Comparison of ENCODE assay signal across 27 mouse cellular contexts in genomic region chr13:40112336-40112735, GRCm38 (mm10).
A peak's percentile ranks its signal among the peaks of the same experiment; 100 is the strongest.
DNase-seq lines count a peak whose midpoint lies in the region; ATAC-seq and TF ChIP-seq lines count a peak whose summit lies in the region.
"Had no signal": no experiment of that assay in that cellular context is flagged by ENCODE, and none has a peak within 500 bp of the region (broad histone marks: within the 10 kb centered on the region; RNA-seq: fewer than 3 reads in every experiment).

No protein-coding gene starts in this region.

- H3K36me3 ChIP-seq in forebrain, embryonic 14.5 days (ENCODE audit: control insufficient read depth, insufficient read depth, low read length), result no peaks in the 10 kb centered on the region
- no peaks in the 10 kb centered on the region for H3K36me3 ChIP-seq in forebrain, embryonic 13.5 days (ENCODE audit: poor library complexity, severe bottlenecking)
- H3K36me3 ChIP-seq in kidney, adult 2 months (ENCODE audit: control insufficient read depth, insufficient read depth, low read length), result no peaks in the 10 kb centered on the region
- no peaks in the 10 kb centered on the region for H3K36me3 ChIP-seq in lung, embryonic 14.5 days (ENCODE audit: insufficient read depth)
- H3K36me3 ChIP-seq: embryonic facial prominence, embryonic 12.5 days; embryonic facial prominence, embryonic 15.5 days; G1E; heart, embryonic 10.5 days; heart, embryonic 13.5 days had no signal

- no peaks in the 10 kb centered on the region for H3K27me3 ChIP-seq in forebrain, embryonic 14.5 days (replicated peaks; ENCODE audit: control insufficient read depth, insufficient read depth, low read length)
- H3K27me3 ChIP-seq in forebrain, embryonic 13.5 days, result no peaks in the 10 kb centered on the region
- no peaks in the 10 kb centered on the region for H3K27me3 ChIP-seq in kidney, adult 2 months (replicated peaks; ENCODE audit: control insufficient read depth, insufficient read depth, low read length)
- H3K27me3 ChIP-seq in lung, embryonic 14.5 days (ENCODE audit: insufficient read depth, low read length), result no peaks in the 10 kb centered on the region
- H3K27me3 ChIP-seq: CH12.LX; embryonic facial prominence, embryonic 12.5 days; embryonic facial prominence, embryonic 15.5 days; heart, embryonic 13.5 days; Patski had no signal

- peak; percentile 24 for DNase-seq in forebrain, embryonic 14.5 days (ENCODE audit: low spot score)
- peak; percentile 49 for DNase-seq in kidney, postnatal 10 days
- no peak for DNase-seq in kidney, adult 2 months
- DNase-seq in lung, embryonic 14.5 days, result peak; percentile 56
- DNase-seq in lung, adult 18-20 months, result no peak
- DNase-seq in heart, adult 8-10 months (ENCODE audit: low spot score), result no peak
- DNase-seq: adrenal gland, postnatal 10 days; adrenal gland, postnatal 36 days; B cell, adult 2 months; cerebellum, adult 11-12 months; cerebellum, adult 8-10 months; cerebellum, postnatal 14 days; gastrocnemius, postnatal 25 days; heart, adult 18-20 months; heart, postnatal 14 days; heart, postnatal 4 days had no signal

- H3K4me1 ChIP-seq in forebrain, embryonic 14.5 days (ENCODE audit: control insufficient read depth, insufficient read depth, low read length), result no peaks in the 10 kb centered on the region
- no peaks in the 10 kb centered on the region for H3K4me1 ChIP-seq in forebrain, embryonic 13.5 days
- no peaks in the 10 kb centered on the region for H3K4me1 ChIP-seq in kidney, adult 2 months (ENCODE audit: control insufficient read depth, insufficient read depth, low read length)
- no peaks in the 10 kb centered on the region for H3K4me1 ChIP-seq in lung, embryonic 14.5 days (ENCODE audit: insufficient read depth)
- H3K4me1 ChIP-seq: embryonic facial prominence, embryonic 12.5 days; embryonic facial prominence, embryonic 15.5 days; heart, embryonic 13.5 days had no signal

- no peak overlapping the region for H3K9ac ChIP-seq in forebrain, embryonic 14.5 days (ENCODE audit: low read length)
- no peak overlapping the region for H3K9ac ChIP-seq in forebrain, embryonic 13.5 days
- no peak overlapping the region for H3K9ac ChIP-seq in lung, embryonic 14.5 days
- H3K9ac ChIP-seq: embryonic facial prominence, embryonic 12.5 days; embryonic facial prominence, embryonic 15.5 days; heart, embryonic 13.5 days; hindbrain, embryonic 14.5 days had no signal

- WGBS in forebrain, embryonic 14.5 days, result 60% methylated on average over 2 of the region's 2 CpGs
- WGBS in forebrain, embryonic 13.5 days, result 64% methylated on average over 2 of the region's 2 CpGs
- WGBS in kidney, adult 2 months, result 48% methylated on average over 2 of the region's 2 CpGs
- WGBS in lung, embryonic 14.5 days, result 47% methylated on average over 2 of the region's 2 CpGs

- TF ChIP-seq CTCF in kidney, adult 2 months (conservative IDR thresholded peaks at IDR 0.05; ENCODE audit: insufficient read depth, insufficient read length, low read depth, low read length), result no peak
- no peak for TF ChIP-seq CTCF in lung, embryonic 14.5 days (IDR thresholded peaks at IDR 0.05; ENCODE audit: low read depth)

- H3K27ac ChIP-seq in forebrain, embryonic 14.5 days (ENCODE audit: low read depth, low read length), result no peak overlapping the region
- H3K27ac ChIP-seq in forebrain, embryonic 13.5 days, result no peak overlapping the region
- no peak overlapping the region for H3K27ac ChIP-seq in kidney, adult 2 months (ENCODE audit: insufficient read depth, low read depth, low read length)
- H3K27ac ChIP-seq in lung, embryonic 14.5 days (ENCODE audit: low read depth), result no peak overlapping the region
- H3K27ac ChIP-seq: embryonic facial prominence, embryonic 12.5 days; embryonic facial prominence, embryonic 15.5 days; heart, embryonic 10.5 days; heart, embryonic 13.5 days; hindbrain, embryonic 14.5 days; hindbrain, postnatal 0 days had no signal

- H3K4me3 ChIP-seq in forebrain, embryonic 14.5 days (ENCODE audit: low read depth, low read length), result no peak overlapping the region
- H3K4me3 ChIP-seq in forebrain, embryonic 13.5 days, result no peak overlapping the region
- no peak overlapping the region for H3K4me3 ChIP-seq in kidney, adult 2 months (ENCODE audit: insufficient read depth, low read depth, low read length)
- no peak overlapping the region for H3K4me3 ChIP-seq in lung, embryonic 14.5 days (ENCODE audit: low read depth, low read length)
- H3K4me3 ChIP-seq: embryonic facial prominence, embryonic 12.5 days; embryonic facial prominence, embryonic 15.5 days; heart, embryonic 10.5 days; heart, embryonic 13.5 days had no signal

- no peak for ATAC-seq in forebrain, embryonic 14.5 days
- no peak for ATAC-seq in forebrain, embryonic 13.5 days
- ATAC-seq in lung, embryonic 14.5 days (ENCODE audit: insufficient read depth), result no peak
- ATAC-seq: hindbrain, postnatal 0 days; inflammation-experienced regulatory T-cells, adult 6 months; Patski had no signal

- no peak for TF ChIP-seq POLR2A in kidney, adult 2 months (IDR thresholded peaks at IDR 0.05; ENCODE audit: low read depth, low read length)

- no peak overlapping the region for H3K4me2 ChIP-seq in forebrain, embryonic 14.5 days (ENCODE audit: low read length)
- no peak overlapping the region for H3K4me2 ChIP-seq in forebrain, embryonic 13.5 days
- no peak overlapping the region for H3K4me2 ChIP-seq in lung, embryonic 14.5 days
- H3K4me2 ChIP-seq: embryonic facial prominence, embryonic 12.5 days; embryonic facial prominence, embryonic 15.5 days; heart, embryonic 13.5 days; hindbrain, embryonic 14.5 days had no signal

- H3K9me3 ChIP-seq in forebrain, embryonic 14.5 days (replicated peaks; ENCODE audit: control insufficient read depth, low read length), result no peaks in the 10 kb centered on the region
- no peaks in the 10 kb centered on the region for H3K9me3 ChIP-seq in forebrain, embryonic 13.5 days (replicated peaks)
- H3K9me3 ChIP-seq in lung, embryonic 14.5 days (ENCODE audit: low read depth, low read length), result no peaks in the 10 kb centered on the region
- H3K9me3 ChIP-seq: embryonic facial prominence, embryonic 12.5 days; embryonic facial prominence, embryonic 15.5 days; heart, embryonic 10.5 days; heart, embryonic 13.5 days had no signal

Comparison
In these comparisons a context has a peak if more than half of its experiments do, and no peak if none do; other contexts are left out.
1. DNase-seq: peak in forebrain, embryonic 14.5 days (single experiment), kidney, postnatal 10 days (single experiment) and lung, embryonic 14.5 days (single experiment); none in kidney, adult 2 months (single experiment), lung, adult 18-20 months (0 of 2) and heart, adult 8-10 months (single experiment).